ENCODE assay signal across 19 mouse cellular contexts in the genomic region with DNA sequence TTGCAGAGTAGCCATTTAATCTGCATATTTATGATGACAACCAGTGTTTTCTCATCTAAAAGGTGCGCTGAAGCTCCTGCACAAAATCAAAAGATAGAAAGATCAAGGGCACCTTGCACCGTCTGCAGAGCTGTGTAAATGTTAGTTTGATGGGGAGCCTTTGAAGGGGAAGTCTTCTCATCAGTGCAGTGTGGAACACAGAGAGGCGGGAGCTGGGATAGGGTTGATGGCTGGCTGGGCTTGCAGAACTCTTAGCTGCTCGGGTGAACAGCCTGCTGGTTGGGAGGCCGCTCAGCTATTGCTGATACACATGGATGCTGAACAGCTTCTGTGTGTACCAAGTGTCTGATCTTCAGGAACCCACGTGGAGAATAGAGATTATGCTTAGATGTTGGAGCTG. TPM values are rescaled to one million over a fixed set of nuclear protein-coding genes. Genes with fewer than 3 reads are reported as not detected.
"Had no signal": no experiment of that assay in that cellular context is flagged by ENCODE, and none has a peak within 500 bp of the region (broad histone marks: within the 10 kb centered on the region; RNA-seq: fewer than 3 reads in every experiment).

No protein-coding gene starts in this region.

- H3K4me1 ChIP-seq: liver, embryonic 13.5 days; liver, embryonic 15.5 days; lung, embryonic 15.5 days; megakaryocyte, embryonic 14.5 days; neural tube, embryonic 12.5 days; stomach, embryonic 15.5 days had no signal

- DNase-seq: liver, embryonic 13.5 days; liver, postnatal 0 days; lung, adult 2 months; lung, postnatal 14 days; lung, postnatal 36 days; right cerebral cortex, postnatal 14 days; thymus, adult 2 months; thymus, postnatal 25 days; thymus, postnatal 4 days had no signal

- H3K27ac ChIP-seq: liver, embryonic 13.5 days; liver, embryonic 15.5 days; lung, embryonic 15.5 days; macrophage; neural tube, embryonic 12.5 days; stomach, embryonic 15.5 days; stomach, postnatal 0 days had no signal

- H3K36me3 ChIP-seq: liver, embryonic 13.5 days; liver, embryonic 15.5 days; lung, embryonic 15.5 days; neural tube, embryonic 12.5 days; stomach, embryonic 15.5 days had no signal

- H3K4me3 ChIP-seq: liver, embryonic 13.5 days; liver, embryonic 15.5 days; lung, embryonic 15.5 days; megakaryocyte, embryonic 14.5 days; neural tube, embryonic 12.5 days; stomach, embryonic 15.5 days had no signal

- H3K4me2 ChIP-seq: liver, embryonic 13.5 days; liver, embryonic 15.5 days; lung, embryonic 15.5 days; neural tube, embryonic 12.5 days; stomach, embryonic 15.5 days had no signal

- H3K27me3 ChIP-seq: liver, embryonic 13.5 days; liver, embryonic 15.5 days; lung, embryonic 15.5 days; megakaryocyte, embryonic 14.5 days; neural tube, embryonic 12.5 days; stomach, embryonic 15.5 days had no signal

- H3K9ac ChIP-seq: liver, embryonic 13.5 days; liver, embryonic 15.5 days; liver, postnatal 0 days; lung, embryonic 15.5 days; neural tube, embryonic 12.5 days; stomach, embryonic 15.5 days had no signal

- H3K9me3 ChIP-seq: liver, embryonic 13.5 days; liver, embryonic 15.5 days; lung, embryonic 15.5 days; neural tube, embryonic 12.5 days; stomach, embryonic 15.5 days had no signal

- ATAC-seq: liver, postnatal 0 days; lung, postnatal 0 days had no signal

RNA-seq across cellular contexts. Expression of a gene that starts 53.9 kb away (rescaled TPM):
- total RNA-seq: megakaryocyte progenitor cell, adult 5-6 weeks; monocyte, adult 5-6 weeks had no signal
- polyA plus RNA-seq: macrophage had no signal
